ENCODE assay signal across 9 mouse cellular contexts in the genomic region with DNA sequence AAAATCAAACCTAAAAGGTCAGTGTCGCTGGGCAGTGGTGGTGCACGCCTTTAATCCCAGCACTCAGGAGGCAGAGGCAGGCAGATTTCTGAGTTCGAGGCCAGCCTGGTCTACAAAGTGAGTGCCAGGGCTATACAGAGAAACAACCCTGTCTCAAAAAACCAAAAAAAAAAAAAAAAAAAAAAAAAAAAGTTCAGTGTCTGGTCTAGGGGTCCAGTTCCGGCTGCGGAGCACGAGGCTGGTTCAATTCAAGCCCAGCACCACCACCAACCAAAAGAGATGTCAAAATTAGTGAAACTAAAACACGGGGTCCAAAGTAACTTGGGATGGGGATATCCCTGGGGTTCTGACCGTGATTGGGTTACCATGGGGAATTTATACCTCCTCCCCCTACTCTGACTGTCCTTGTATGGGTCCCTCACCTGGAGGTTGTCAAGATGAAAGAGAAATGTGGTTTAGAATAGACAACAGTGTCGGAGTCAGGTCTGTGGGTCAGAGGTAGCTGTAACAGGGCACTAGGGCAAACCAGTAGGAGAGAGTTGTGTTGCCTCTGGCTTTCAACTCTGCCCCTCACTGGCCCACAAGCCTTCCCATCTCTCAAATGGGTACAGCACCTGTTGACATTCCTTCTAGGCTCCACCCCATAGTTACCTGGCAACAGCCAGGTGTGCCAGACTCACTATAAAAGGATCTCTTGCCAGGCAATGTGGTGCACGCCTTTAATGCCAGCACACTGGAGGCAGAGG. TPM values are rescaled to one million over a fixed set of nuclear protein-coding genes. Genes with fewer than 3 reads are reported as not detected.
DNase-seq lines count a peak whose midpoint lies in the region; ATAC-seq lines count a peak whose summit lies in the region.
"Had no signal": no experiment of that assay in that cellular context is flagged by ENCODE, and none has a peak within 500 bp of the region (broad histone marks: within the 10 kb centered on the region; RNA-seq: fewer than 3 reads in every experiment).

No protein-coding gene starts in this region.

- no peaks in the 10 kb centered on the region for H3K9me3 ChIP-seq in erythroblast, embryonic 14.5 days (ENCODE audit: control insufficient read depth, low read length)
- no peaks in the 10 kb centered on the region for H3K9me3 ChIP-seq in liver, embryonic 11.5 days (ENCODE audit: control insufficient read depth, low read length)
- H3K9me3 ChIP-seq in forebrain, embryonic 13.5 days (replicated peaks), result no peaks in the 10 kb centered on the region

- H3K36me3 ChIP-seq in erythroblast, embryonic 14.5 days (ENCODE audit: control insufficient read depth), result peaks cover 12% of the 10 kb centered on the region
- no peaks in the 10 kb centered on the region for H3K36me3 ChIP-seq in liver, embryonic 11.5 days (ENCODE audit: control insufficient read depth, insufficient read depth, low read length)
- H3K36me3 ChIP-seq in forebrain, embryonic 13.5 days (ENCODE audit: poor library complexity, severe bottlenecking), result peaks cover 6% of the 10 kb centered on the region; the same call in 1 of the 2 replicates
- H3K36me3 ChIP-seq in macrophage (ENCODE audit: inconsistent target), result no peaks in the 10 kb centered on the region

- H3K4me1 ChIP-seq in erythroblast, embryonic 14.5 days (ENCODE audit: control insufficient read depth), result peaks cover 49% of the 10 kb centered on the region
- peaks cover 25% of the 10 kb centered on the region for H3K4me1 ChIP-seq in liver, embryonic 11.5 days (replicated peaks; ENCODE audit: control insufficient read depth, insufficient read depth, low read length)
- peaks cover 32% of the 10 kb centered on the region for H3K4me1 ChIP-seq in forebrain, embryonic 13.5 days

- whole genome bisulfite sequencing in liver, embryonic 11.5 days, result 87% methylated on average over 10 of the region's 10 CpGs
- 96% methylated on average over 10 of the region's 10 CpGs for WGBS in forebrain, embryonic 13.5 days
- WGBS in macrophage (ENCODE audit: missing documents), result 87% methylated on average over 10 of the region's 10 CpGs

- H3K4me2 ChIP-seq in liver, embryonic 11.5 days, result peak overlapping the region; percentile 89
- H3K4me2 ChIP-seq in forebrain, embryonic 13.5 days, result peak overlapping the region; percentile 90; the same call in 1 of the 2 replicates

- H3K9ac ChIP-seq in liver, embryonic 11.5 days (ENCODE audit: low read depth, low read length), result peak overlapping the region; percentile 74; the same call in 1 of the 2 replicates
- 0 out of 2 replicates have a peak overlapping the region, but pooled peaks have one; percentile 63 for H3K9ac ChIP-seq in forebrain, embryonic 13.5 days

- H3K79me2 ChIP-seq in macrophage (ENCODE audit: inconsistent target), result peaks cover 36% of the 10 kb centered on the region

- H3K4me3 ChIP-seq in erythroblast, embryonic 14.5 days (replicated peaks), result peak overlapping the region; percentile 90
- peak overlapping the region; percentile 82; the same call in 1 of the 2 replicates for H3K4me3 ChIP-seq in liver, embryonic 11.5 days (ENCODE audit: low read depth, low read length)
- no peak overlapping the region; the same call in 1 of the 2 replicates for H3K4me3 ChIP-seq in forebrain, embryonic 13.5 days
- peak overlapping the region; percentile 78 for H3K4me3 ChIP-seq in macrophage (ENCODE audit: inconsistent target)

- no peak for ATAC-seq in erythroblast, adult 5-6 weeks (replicated peaks; ENCODE audit: low FRiP score, poor library complexity, severe bottlenecking)
- ATAC-seq in liver, embryonic 11.5 days (replicated peaks; ENCODE audit: low FRiP score), result no peak
- no peak for ATAC-seq in forebrain, embryonic 13.5 days

- DNase-seq in liver, embryonic 11.5 days (ENCODE audit: low spot score), result no peak
- DNase-seq in liver, result no peak
- no peak for DNase-seq in cerebellum, postnatal 25 days
- DNase-seq in left cerebral cortex, postnatal 14 days (ENCODE audit: low spot score in 2 of 2), result no peak

- intact Hi-C loops in left cerebral cortex, postnatal 14 days (cut with DNase I), result loop anchor here (5.0 kb wide), 1 partner anchor 41 kb away; a partner anchor contains a TSS

- no peaks in the 10 kb centered on the region for H3K27me3 ChIP-seq in erythroblast, embryonic 14.5 days (ENCODE audit: control insufficient read depth)
- no peaks in the 10 kb centered on the region for H3K27me3 ChIP-seq in liver, embryonic 11.5 days (replicated peaks; ENCODE audit: control insufficient read depth, insufficient read depth, low read length)
- no peaks in the 10 kb centered on the region for H3K27me3 ChIP-seq in forebrain, embryonic 13.5 days

- no peak overlapping the region for H3K27ac ChIP-seq in liver, embryonic 11.5 days (ENCODE audit: low read depth, low read length)
- no peak overlapping the region for H3K27ac ChIP-seq in forebrain, embryonic 13.5 days
- peak overlapping the region; percentile 96 for H3K27ac ChIP-seq in macrophage

RNA-seq across cellular contexts. Expression of a gene that starts 1.2 kb away (rescaled TPM):
- polyA plus RNA-seq in erythroblast, embryonic 14.5 days (2012), result 7.3 and 8.3 TPM in 2 replicates
- 4.4 and 5.0 TPM in 2 replicates for total RNA-seq in erythroblast, adult 5-6 weeks (2015; ENCODE audit: low replicate concordance)
- 6.7 and 9.9 TPM in 2 replicates for total RNA-seq in erythroblast, adult 5-6 weeks (2017; ENCODE audit: low replicate concordance)
- polyA plus RNA-seq in liver, embryonic 11.5 days (2014; fragmentation: Nextera tagmentation; extraction: Ambion mirVana), result 26.0 and 29.5 TPM in 2 replicates
- polyA plus RNA-seq in forebrain, embryonic 13.5 days (2015; fragmentation: Nextera tagmentation; extraction: Ambion mirVana), result 89.8 and 98.0 TPM in 2 replicates
- total RNA-seq in macrophage (2018; cell fraction: chromatin; rRNA removed), result 100 to 1,000 TPM in 6 of 26 experiments, 10 to 100 TPM in 14, 1 to 10 TPM in 6; 5.0 to 155 (median 36.6) TPM
- 100 to 1,000 TPM in 7 of 26 experiments, 10 to 100 TPM in 19; 17.2 to 237 (median 26.6) TPM for total RNA-seq in macrophage (2018; cell fraction: cytosol; rRNA removed)
- total RNA-seq in macrophage (2018; cell fraction: nucleus; rRNA removed), result 100 to 1,000 TPM in 8 of 26 experiments, 10 to 100 TPM in 18; 15.6 to 179 (median 63.8) TPM
- 6.8 to 16.9 TPM (median 13.4 TPM) in 3 replicates for polyA plus RNA-seq in macrophage (2018)
- 10 to 100 TPM; 35.4 to 43.3 TPM for total RNA-seq in left cerebral cortex, postnatal 14 days (2021)

RNA-seq across cellular contexts. Expression of a gene that starts 43.0 kb away (rescaled TPM):
- polyA plus RNA-seq in erythroblast, embryonic 14.5 days (2012), result not detected in 2 replicates
- total RNA-seq in erythroblast, adult 5-6 weeks (2015; ENCODE audit: low replicate concordance), result not detected in 2 replicates
- total RNA-seq in erythroblast, adult 5-6 weeks (2017; ENCODE audit: low replicate concordance), result not detected in 2 replicates
- polyA plus RNA-seq in liver, embryonic 11.5 days (2014; fragmentation: Nextera tagmentation; extraction: Ambion mirVana), result 0.18 and 0.29 TPM in 2 replicates
- polyA plus RNA-seq in forebrain, embryonic 13.5 days (2015; fragmentation: Nextera tagmentation; extraction: Ambion mirVana), result 0.31 and 1.0 TPM in 2 replicates
- 1 to 10 TPM in 1 of 26 experiments, under 1 TPM in 1, not detected in 24; 0.94 to 1.3 TPM for total RNA-seq in macrophage (2018; cell fraction: chromatin; rRNA removed)
- not detected for total RNA-seq in macrophage (2018; cell fraction: cytosol; rRNA removed)
- total RNA-seq in macrophage (2018; cell fraction: nucleus; rRNA removed), result 1 to 10 TPM in 1 of 26 experiments, under 1 TPM in 2, not detected in 23; 0.40 to 1.6 (median 0.46) TPM
- not detected in 3 replicates for polyA plus RNA-seq in macrophage (2018)
- total RNA-seq in left cerebral cortex, postnatal 14 days (2021), result under 1 TPM in 1 of 2 experiments, not detected in 1; 0.33 TPM
- total RNA-seq: left cerebral cortex, postnatal 10 days had no signal
